Mouse (Mus musculus) forebrain, embryonic 14.5 days (tissue): ENCODE results near the gene Rasd2. TPM values are rescaled to one million over a fixed set of nuclear protein-coding genes. Genes with fewer than 3 reads are reported as not detected.

Experiments used
- ATAC-seq: fragments of 200-750 bp; cut with Nextera tagmentation; 2 replicates; pipeline ENCODE4 v1.8.0; 2017; ENCODE audit warnings: mild to moderate bottlenecking, moderate library complexity
- DNase-seq: peaks from one replicate; pipeline ENCODE4 v3.0.0-alpha.2; 2015; ENCODE audit warnings: low spot score
- H3K27ac ChIP-seq: fragments of 300-500 bp; sonication (generic); 2 replicates; pipeline ENCODE4 v1.5.1; 2014; ENCODE audit warnings: low read depth, mild to moderate bottlenecking, control low read depth, low read length, moderate library complexity
- H3K27me3 ChIP-seq: fragments of 300-500 bp; sonication (generic); replicated peaks from 2 replicates; pipeline ENCODE4 v1.6.1; 2014; ENCODE audit warnings: low read length, control low read depth, mixed read lengths; ENCODE audit not compliant: control insufficient read depth, insufficient read depth
- H3K36me3 ChIP-seq: fragments of 300-500 bp; sonication (generic); 2 replicates; pipeline ENCODE4 v1.6.1; 2014; ENCODE audit warnings: low read length, control low read depth; ENCODE audit not compliant: control insufficient read depth, insufficient read depth
- H3K4me1 ChIP-seq: fragments of 300-500 bp; sonication (generic); 2 replicates; pipeline ENCODE4 v1.6.1; 2014; ENCODE audit warnings: antibody characterized with exemption, low read length, control low read depth; ENCODE audit not compliant: control insufficient read depth, insufficient read depth
- H3K4me2 ChIP-seq: fragments of 300-500 bp; sonication (generic); 2 replicates; pipeline ENCODE4 v1.6.1; 2014; ENCODE audit warnings: mild to moderate bottlenecking, control low read depth, low read length
- H3K4me3 ChIP-seq: fragments of 300-500 bp; sonication (generic); 2 replicates; pipeline ENCODE4 v1.5.1; 2014; ENCODE audit warnings: low read depth, low read length, control low read depth
- H3K9ac ChIP-seq: fragments of 300-500 bp; sonication (generic); 2 replicates; pipeline ENCODE4 v1.6.1; 2014; ENCODE audit warnings: mild to moderate bottlenecking, low read length, control low read depth, moderate library complexity
- H3K9me3 ChIP-seq: fragments of 300-500 bp; sonication (generic); replicated peaks from 2 replicates; pipeline ENCODE4 v1.6.1; 2016; ENCODE audit warnings: low read length, control low read depth, mixed read lengths; ENCODE audit not compliant: control insufficient read depth
- WGBS: fragments of 180-500 bp; shearing (Covaris S2); extraction: QIAGEN DNeasy Blood & Tissue Kit; methylation state at CpG from one replicate; pipeline ENCODE4 v1.1.7; 2014; 5-methylcytosine and 5-hydroxymethylcytosine counted together
- polyA plus RNA-seq: library from polyadenylated mRNA; unstranded; fragments of >200 nt; fragmentation: Nextera tagmentation; extraction: Ambion mirVana; gene quantifications from 2 replicates; pipeline ENCODE4 v1.2.1, GENCODE M21; 2014

Gene Rasd2
- polyA plus RNA-seq: 0.52 and 0.94 TPM in 2 replicates

DNA sequence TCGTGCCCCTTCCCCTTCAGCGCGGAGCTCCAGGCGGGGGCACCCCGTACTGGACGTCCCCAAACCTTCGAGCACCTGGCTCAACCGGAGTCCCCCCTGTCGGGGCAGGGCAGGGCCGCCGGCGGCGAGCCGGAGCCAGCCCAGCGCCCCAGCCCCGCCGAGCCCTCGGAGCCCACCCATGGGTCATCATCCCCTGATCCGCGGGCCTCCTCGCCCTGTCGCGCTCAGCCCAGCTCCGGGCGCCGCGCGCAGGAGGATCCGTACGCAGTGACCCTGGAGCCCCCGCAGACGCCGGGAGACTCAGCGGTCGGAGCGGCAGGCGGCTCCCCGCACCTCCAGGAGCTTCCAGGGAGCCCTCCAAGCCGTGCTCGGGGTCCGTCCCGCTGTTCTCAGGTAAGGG, at the start of gene Rasd2:
Gene Rasd2, plus strand, starts transcription at position 259 of the 400 bp plus-strand sequence.
- H3K36me3 ChIP-seq: no peaks in the 10 kb centered on the region
- ATAC-seq: 0 out of 2 replicates have a peak, but pooled peaks have one; percentile 3
- no peak for DNase-seq
- peak within 1 kb of the TSS; percentile 92 for H3K4me2 ChIP-seq
- H3K9me3 ChIP-seq: no peaks in the 10 kb centered on the region
- peaks cover 34% of the 10 kb centered on the region for H3K27me3 ChIP-seq
- H3K9ac ChIP-seq: peak within 1 kb of the TSS; percentile 58
- 2% methylated on average over 37 of the region's 42 CpGs for WGBS
- peak within 1 kb of the TSS; percentile 49 for H3K4me3 ChIP-seq
- H3K4me1 ChIP-seq: peaks cover 7% of the 10 kb centered on the region; the same call in 1 of the 2 replicates
- no peak within 1 kb of the TSS for H3K27ac ChIP-seq

DNA sequence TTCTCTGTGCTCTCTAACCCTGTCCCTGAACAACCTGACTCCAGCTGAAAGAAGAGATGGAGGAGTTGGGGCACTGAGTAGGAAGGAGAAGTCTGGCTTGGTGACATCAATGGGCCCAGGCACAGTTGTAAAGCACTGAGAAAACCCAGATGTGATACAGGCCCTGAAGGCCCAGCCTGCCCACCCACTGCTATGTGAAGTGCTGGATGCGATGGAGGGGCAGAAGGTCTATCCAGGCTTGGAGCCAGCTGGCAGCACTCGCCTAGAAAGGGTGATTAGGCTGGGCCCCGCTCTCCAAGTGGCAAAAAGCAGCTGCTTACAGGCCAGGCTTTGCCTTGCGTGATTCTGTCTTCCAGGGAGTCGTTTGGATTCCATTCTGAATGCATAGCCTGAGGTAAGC, 44.4 kb upstream of the Rasd2 start:
- H3K4me3 ChIP-seq: no peak overlapping the region
- no peak overlapping the region for H3K4me2 ChIP-seq
- H3K4me1 ChIP-seq: no peaks in the 10 kb centered on the region
- no peak overlapping the region for H3K27ac ChIP-seq
- ATAC-seq (peak; percentile 44; the same call in 1 of the 2 replicates), DNase-seq (peak; percentile 42)
- no peaks in the 10 kb centered on the region for H3K36me3 ChIP-seq
- 59% methylated on average over 5 of the region's 5 CpGs for WGBS
- no peaks in the 10 kb centered on the region for H3K27me3 ChIP-seq
- no peak overlapping the region for H3K9ac ChIP-seq
- no peaks in the 10 kb centered on the region for H3K9me3 ChIP-seq

GRCm38 (mm10) chr8:75172009-75172685, 41.6 kb upstream of the Rasd2 start:
- 74% methylated on average over 6 of the region's 6 CpGs for WGBS

DNA sequence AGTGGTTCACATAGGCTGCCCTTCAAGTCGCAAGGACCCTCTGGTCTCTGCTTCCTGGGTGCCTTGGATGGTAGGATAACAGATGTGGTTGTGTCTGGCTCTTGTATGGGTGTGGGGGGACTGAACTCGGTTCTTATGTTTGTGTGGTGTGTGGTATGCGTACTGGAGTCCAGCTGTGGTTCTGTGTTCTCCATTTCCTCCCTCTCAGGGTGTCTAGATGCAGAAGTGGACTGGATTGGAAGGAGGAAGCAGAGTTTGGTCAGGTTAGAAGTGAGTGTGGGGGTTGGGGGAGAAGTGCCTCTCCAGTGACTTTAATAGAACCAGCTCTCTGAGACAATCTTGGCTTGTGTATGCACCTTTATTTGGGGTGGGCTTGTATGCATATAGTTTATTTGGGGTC, 20.7 kb upstream of the Rasd2 start:
- Histone ChIP-seq H3K27me3 (no peaks in the 10 kb centered on the region), H3K4me2 (no peak overlapping the region), H3K27ac (no peak overlapping the region), H3K4me3 (no peak overlapping the region), H3K36me3 (no peaks in the 10 kb centered on the region), H3K9me3 (no peaks in the 10 kb centered on the region), H3K4me1 (no peaks in the 10 kb centered on the region), H3K9ac (no peak overlapping the region)
- ATAC-seq (no peak), DNase-seq (no peak)
- 75% methylated on average over 3 of the region's 3 CpGs for WGBS

More at GRCm38 (mm10) chr8:75172009-75172685, 41.6 kb upstream of the Rasd2 start:
- Histone ChIP-seq H3K36me3 (no peaks in the 10 kb centered on the region), H3K4me3 (no peak overlapping the region), H3K27me3 (no peaks in the 10 kb centered on the region), H3K9ac (no peak overlapping the region), H3K27ac (no peak overlapping the region), H3K9me3 (no peaks in the 10 kb centered on the region), H3K4me1 (no peaks in the 10 kb centered on the region), H3K4me2 (no peak overlapping the region)
- ATAC-seq (no peak), DNase-seq (no peak)

DNA sequence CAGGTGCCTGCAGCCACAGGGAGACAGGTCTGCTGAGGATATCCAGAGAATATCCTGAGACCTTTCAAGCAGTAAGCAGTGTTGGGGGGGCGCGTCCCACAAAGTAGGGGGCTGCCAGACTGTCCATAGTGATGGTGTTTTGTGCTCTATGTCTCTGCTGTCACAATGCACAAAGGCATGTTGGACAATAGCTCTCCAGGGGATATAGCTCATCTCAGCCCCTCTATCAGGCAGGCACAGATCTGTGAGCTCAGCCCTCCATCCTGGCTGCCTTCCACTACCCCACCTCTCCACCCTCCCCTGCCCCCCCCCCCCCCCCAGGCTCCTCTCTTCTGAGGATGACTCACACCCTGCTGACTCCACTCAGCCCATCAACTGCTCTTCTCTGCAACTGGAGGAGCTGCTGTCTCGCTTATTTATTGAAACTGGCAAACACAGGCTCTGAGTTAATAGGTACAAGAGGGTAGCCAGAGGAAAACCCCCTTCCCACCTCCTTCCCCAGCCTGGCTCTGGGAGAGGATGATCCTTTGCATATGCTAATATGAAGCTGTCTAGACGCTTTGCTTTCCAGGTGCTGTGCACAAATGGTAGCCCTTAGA, 19.2 kb upstream of the Rasd2 start:
- ATAC-seq: 0 out of 2 replicates have a peak, but pooled peaks have one; percentile 15
- H3K36me3 ChIP-seq: no peaks in the 10 kb centered on the region
- H3K4me3 ChIP-seq: no peak overlapping the region
- DNase-seq: no peak
- H3K9ac ChIP-seq: no peak overlapping the region
- H3K27me3 ChIP-seq: no peaks in the 10 kb centered on the region
- H3K4me2 ChIP-seq: no peak overlapping the region
- H3K9me3 ChIP-seq: no peaks in the 10 kb centered on the region
- H3K4me1 ChIP-seq: no peaks in the 10 kb centered on the region
- no peak overlapping the region for H3K27ac ChIP-seq
- WGBS: 27% methylated on average over 4 of the region's 4 CpGs

- WGBS: 78% methylated on average over 3 of the region's 3 CpGs
- Histone ChIP-seq H3K27ac (no peak overlapping the region), H3K36me3 (no peaks in the 10 kb centered on the region), H3K9me3 (no peaks in the 10 kb centered on the region), H3K4me3 (no peak overlapping the region), H3K4me2 (no peak overlapping the region), H3K9ac (no peak overlapping the region), H3K27me3 (no peaks in the 10 kb centered on the region), H3K4me1 (no peaks in the 10 kb centered on the region)
- no peak for ATAC-seq
- DNase-seq: no peak
These were observed 16.6 kb upstream of the Rasd2 start for GRCm38 (mm10) chr8:75197170-75197569.

- Histone ChIP-seq H3K4me3 (no peak overlapping the region), H3K27me3 (no peaks in the 10 kb centered on the region), H3K36me3 (no peaks in the 10 kb centered on the region), H3K9me3 (no peaks in the 10 kb centered on the region), H3K4me1 (no peaks in the 10 kb centered on the region), H3K9ac (no peak overlapping the region), H3K27ac (no peak overlapping the region), H3K4me2 (no peak overlapping the region)
- DNase-seq (no peak), ATAC-seq (no peak)
- WGBS: 74% methylated on average over 4 of the region's 4 CpGs
These were observed 15.9 kb upstream of the Rasd2 start for GRCm38 (mm10) chr8:75197862-75198261.

- H3K4me2 ChIP-seq: no peak overlapping the region
- no peak for ATAC-seq
- no peaks in the 10 kb centered on the region for H3K27me3 ChIP-seq
- no peak for DNase-seq
- H3K9ac ChIP-seq: no peak overlapping the region
- no peaks in the 10 kb centered on the region for H3K36me3 ChIP-seq
- no peaks in the 10 kb centered on the region for H3K4me1 ChIP-seq
- no peak overlapping the region for H3K4me3 ChIP-seq
- no peak overlapping the region for H3K27ac ChIP-seq
- no peaks in the 10 kb centered on the region for H3K9me3 ChIP-seq
These were observed 15.4 kb upstream of the Rasd2 start for GRCm38 (mm10) chr8:75198300-75198699.
